Mouse (Mus musculus) retina, postnatal 1 day (tissue): ENCODE data around the gene BC030870.

Experiments used
- DNase-seq: peaks from one replicate; pipeline ENCODE4 v3.0.0-alpha.2; 2012

Gene BC030870

GRCm38 (mm10) chr8:65074733-65075132 lies 54.6 kb downstream of the BC030870 start, which contains the start of gene Gm10663:
Gene Gm10663 (plus strand): TSS chr8:65075033.
- DNase-seq, result no peak

- DNase-seq, result no peak
Observed at GRCm38 (mm10) chr8:65070996-65071395, 58.4 kb downstream of the BC030870 start.

- no peak for DNase-seq
Observed at GRCm38 (mm10) chr8:65068473-65068819, 60.9 kb downstream of the BC030870 start.

GRCm38 (mm10) chr8:65067694-65068472 lies 61.5 kb downstream of the BC030870 start:
- no peak for DNase-seq

GRCm38 (mm10) chr8:65067031-65067430 lies 62.3 kb downstream of the BC030870 start:
- no peak for DNase-seq

- DNase-seq, result no peak
Observed at GRCm38 (mm10) chr8:65065622-65066021, 63.7 kb downstream of the BC030870 start.

- DNase-seq, result no peak
Observed at GRCm38 (mm10) chr8:65064071-65064470, 65.3 kb downstream of the BC030870 start.

- no peak for DNase-seq
Observed at GRCm38 (mm10) chr8:65062195-65062594, 67.2 kb downstream of the BC030870 start.

GRCm38 (mm10) chr8:65056722-65057121 lies 72.6 kb downstream of the BC030870 start:
- DNase-seq, result no peak

GRCm38 (mm10) chr8:65053968-65054367 lies 75.4 kb downstream of the BC030870 start:
- DNase-seq, result no peak

GRCm38 (mm10) chr8:65053554-65053953 lies 75.8 kb downstream of the BC030870 start:
- DNase-seq, result no peak

- DNase-seq, result no peak
Observed at GRCm38 (mm10) chr8:65047801-65048200, 81.6 kb downstream of the BC030870 start.

GRCm38 (mm10) chr8:65047193-65047592 lies 82.2 kb downstream of the BC030870 start:
- DNase-seq, result no peak

- DNase-seq, result no peak
Observed at GRCm38 (mm10) chr8:65046565-65046964, 82.8 kb downstream of the BC030870 start.

- DNase-seq, result peak; percentile 58
Observed at GRCm38 (mm10) chr8:65037117-65037533, 92.2 kb downstream of the BC030870 start, which contains the start of gene Apela. Gene Apela (minus strand): TSS chr8:65037336.
